19 mouse cellular contexts compared by ENCODE assay signal in genomic region chr7:71121453-71121852, GRCm38 (mm10).
A peak's percentile ranks its signal among the peaks of the same experiment; 100 is the strongest.
DNase-seq lines count a peak whose midpoint lies in the region; ATAC-seq lines count a peak whose summit lies in the region.
"Had no signal": no experiment of that assay in that cellular context is flagged by ENCODE, and none has a peak within 500 bp of the region (broad histone marks: within the 10 kb centered on the region; RNA-seq: fewer than 3 reads in every experiment).

No protein-coding gene starts in this region.

- H3K27me3 ChIP-seq in kidney, embryonic 15.5 days, result no peaks in the 10 kb centered on the region
- H3K27me3 ChIP-seq in neural tube, embryonic 11.5 days (ENCODE audit: control insufficient read depth, insufficient read depth, low read length), result no peaks in the 10 kb centered on the region
- H3K27me3 ChIP-seq in neural tube, embryonic 14.5 days (ENCODE audit: control insufficient read depth, insufficient read depth, low read length), result no peaks in the 10 kb centered on the region
- H3K27me3 ChIP-seq: embryonic facial prominence, embryonic 15.5 days; heart, embryonic 12.5 days had no signal

- H3K9me3 ChIP-seq in kidney, embryonic 15.5 days (replicated peaks), result no peaks in the 10 kb centered on the region
- no peaks in the 10 kb centered on the region for H3K9me3 ChIP-seq in neural tube, embryonic 11.5 days (ENCODE audit: control insufficient read depth, low read length)
- H3K9me3 ChIP-seq in neural tube, embryonic 14.5 days (ENCODE audit: control insufficient read depth, low read length), result no peaks in the 10 kb centered on the region
- H3K9me3 ChIP-seq: embryonic facial prominence, embryonic 15.5 days; forebrain, embryonic 10.5 days; heart, embryonic 12.5 days had no signal

- ATAC-seq in kidney, embryonic 15.5 days (replicated peaks; ENCODE audit: low FRiP score), result peak; percentile 58; the same call in 1 of the 2 replicates
- peak; percentile 23; the same call in 1 of the 2 replicates for ATAC-seq in neural tube, embryonic 11.5 days (ENCODE audit: insufficient read depth, low FRiP score, low TSS enrichment)
- ATAC-seq in neural tube, embryonic 14.5 days (ENCODE audit: low read depth), result 0 out of 2 replicates have a peak, but pooled peaks have one; percentile 31
- ATAC-seq: forebrain, embryonic 14.5 days had no signal

- 0 out of 2 replicates have a peak overlapping the region, but pooled peaks have one; percentile 25 for H3K27ac ChIP-seq in kidney, embryonic 15.5 days
- no peak overlapping the region for H3K27ac ChIP-seq in neural tube, embryonic 11.5 days (ENCODE audit: low read depth, low read length)
- no peak overlapping the region for H3K27ac ChIP-seq in neural tube, embryonic 14.5 days (ENCODE audit: low read depth, low read length)
- H3K27ac ChIP-seq: embryonic facial prominence, embryonic 15.5 days; forebrain, embryonic 10.5 days; heart, adult 2 months had no signal

- H3K4me1 ChIP-seq in kidney, embryonic 15.5 days, result peaks cover 23% of the 10 kb centered on the region
- no peaks in the 10 kb centered on the region for H3K4me1 ChIP-seq in neural tube, embryonic 11.5 days (ENCODE audit: control insufficient read depth, insufficient read depth, low read length)
- peaks cover 9% of the 10 kb centered on the region; the same call in 1 of the 2 replicates for H3K4me1 ChIP-seq in neural tube, embryonic 14.5 days (ENCODE audit: control insufficient read depth, insufficient read depth, low read length)
- H3K4me1 ChIP-seq: embryonic facial prominence, embryonic 15.5 days; forebrain, embryonic 10.5 days had no signal

- no peaks in the 10 kb centered on the region for H3K36me3 ChIP-seq in kidney, embryonic 15.5 days
- no peaks in the 10 kb centered on the region for H3K36me3 ChIP-seq in neural tube, embryonic 11.5 days (ENCODE audit: control insufficient read depth, insufficient read depth, low read length)
- no peaks in the 10 kb centered on the region for H3K36me3 ChIP-seq in neural tube, embryonic 14.5 days (ENCODE audit: control insufficient read depth, insufficient read depth, low read length)
- H3K36me3 ChIP-seq: embryonic facial prominence, embryonic 15.5 days; forebrain, embryonic 10.5 days; heart, embryonic 12.5 days had no signal

- DNase-seq in kidney, adult 11 months, result no peak
- no peak for DNase-seq in neural tube, embryonic 11.5 days (ENCODE audit: low spot score)
- DNase-seq in neural tube, embryonic 10.5 days (ENCODE audit: extremely low spot score, low spot score), result no peak
- DNase-seq in adrenal gland, postnatal 10 days, result no peak
- DNase-seq: adrenal gland, adult 2 months; adrenal gland, postnatal 36 days; cerebellum, adult 11 months; cerebellum, adult 8-10 months; cerebellum, postnatal 14 days; embryo, embryonic 11 days; gastrocnemius, postnatal 14 days; heart, adult 2 months had no signal

- no peak overlapping the region for H3K4me3 ChIP-seq in kidney, embryonic 15.5 days (replicated peaks)
- H3K4me3 ChIP-seq in neural tube, embryonic 11.5 days (ENCODE audit: low read depth, low read length), result no peak overlapping the region
- H3K4me3 ChIP-seq in neural tube, embryonic 14.5 days (ENCODE audit: low read depth, low read length), result no peak overlapping the region
- H3K4me3 ChIP-seq: embryonic facial prominence, embryonic 15.5 days; erythroblast, embryonic 14.5 days; forebrain, embryonic 10.5 days; heart, adult 2 months; heart, embryonic 12.5 days had no signal

- no peak overlapping the region for H3K4me2 ChIP-seq in kidney, embryonic 15.5 days
- H3K4me2 ChIP-seq in neural tube, embryonic 11.5 days (ENCODE audit: low read depth), result no peak overlapping the region
- H3K4me2 ChIP-seq in neural tube, embryonic 14.5 days (ENCODE audit: low read depth, low read length), result peak overlapping the region; percentile 6; the same call in 1 of the 2 replicates
- H3K4me2 ChIP-seq: embryonic facial prominence, embryonic 15.5 days; heart, embryonic 12.5 days had no signal

- no peak overlapping the region for H3K9ac ChIP-seq in kidney, embryonic 15.5 days
- no peak overlapping the region for H3K9ac ChIP-seq in neural tube, embryonic 11.5 days (ENCODE audit: low read length)
- no peak overlapping the region for H3K9ac ChIP-seq in neural tube, embryonic 14.5 days (replicated peaks; ENCODE audit: low read depth, low read length)
- H3K9ac ChIP-seq: embryonic facial prominence, embryonic 15.5 days; heart, embryonic 12.5 days had no signal

- 24% methylated on average over 5 of the region's 5 CpGs for WGBS in kidney, embryonic 15.5 days
- 34% methylated on average over 5 of the region's 5 CpGs for WGBS in neural tube, embryonic 11.5 days
- WGBS in neural tube, embryonic 14.5 days, result 15% methylated on average over 5 of the region's 5 CpGs
